Mouse (Mus musculus): Measurements from ENCODE around the gene Sorl1. TPM values are rescaled to one million over a fixed set of nuclear protein-coding genes. Genes with fewer than 3 reads are reported as not detected.

Sorl1 gene
- polyA plus RNA-seq (2011; ENCODE audit: insufficient read length, low read depth, missing spikeins), result 1.8 and 3.5 TPM in 2 replicates

DNA sequence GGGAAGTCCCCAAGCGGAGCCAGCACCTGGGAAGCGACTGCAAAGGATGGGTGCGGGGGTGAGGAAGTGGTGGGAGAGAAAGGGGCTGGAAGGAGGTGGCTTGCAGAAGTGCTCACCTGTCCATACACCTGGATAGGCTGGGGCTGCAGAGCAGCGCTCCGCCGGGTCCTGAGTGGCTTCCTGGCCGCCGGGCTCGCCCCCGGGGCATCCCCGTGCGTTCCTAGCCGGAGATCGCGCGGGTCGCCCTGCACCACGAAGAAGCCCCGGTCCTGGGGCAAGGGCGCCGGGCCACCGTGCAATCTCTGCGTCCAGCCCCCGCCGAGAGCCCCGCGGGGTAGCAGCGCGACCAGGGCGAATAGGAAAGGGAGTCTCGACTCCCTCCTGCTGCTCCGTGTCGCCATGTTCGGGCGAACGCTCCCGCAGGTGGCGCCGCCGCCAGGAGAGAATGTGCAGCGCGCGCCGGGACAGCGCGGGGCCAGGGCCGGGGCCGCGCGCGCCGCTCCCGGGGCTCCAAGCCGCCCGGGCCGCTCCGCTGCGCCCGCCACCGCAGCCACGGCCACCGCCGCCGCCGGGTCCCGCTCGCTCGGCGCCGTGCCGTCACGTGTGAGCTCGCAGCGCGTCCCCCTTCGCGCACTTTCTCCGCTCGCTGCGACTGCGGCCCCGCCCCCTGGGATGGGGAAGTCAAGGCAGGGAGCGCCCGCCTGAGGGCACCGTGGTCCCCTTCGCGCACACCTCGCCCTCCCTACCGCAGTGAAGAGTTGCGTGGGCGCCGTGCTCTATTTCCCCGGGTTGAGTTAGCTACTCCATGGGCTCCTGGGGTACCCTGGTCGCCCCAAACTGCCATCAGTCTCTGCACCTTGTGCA lies at the start of gene Sorl1:
Sorl1 (minus strand) TSS at position 585 of the 864 bp plus-strand sequence.
- TF ChIP-seq POLR2A (IDR thresholded peaks at IDR 0.05; ENCODE audit: low read depth, low read length), result no peak
- peak; percentile 49; the same call in 1 of the 2 replicates for TF ChIP-seq CTCF (IDR thresholded peaks at IDR 0.05; ENCODE audit: borderline replicate concordance, insufficient read depth, low read length)
- Histone ChIP-seq H3K4me1 (ENCODE audit: control insufficient read depth, insufficient read depth, low read length) (no peaks in the 10 kb centered on the region), H3K4me3 (ENCODE audit: insufficient read depth, low read length) (peak within 1 kb of the TSS; percentile 45), H3K27ac (ENCODE audit: insufficient read depth, low read length) (no peak within 1 kb of the TSS)

DNA sequence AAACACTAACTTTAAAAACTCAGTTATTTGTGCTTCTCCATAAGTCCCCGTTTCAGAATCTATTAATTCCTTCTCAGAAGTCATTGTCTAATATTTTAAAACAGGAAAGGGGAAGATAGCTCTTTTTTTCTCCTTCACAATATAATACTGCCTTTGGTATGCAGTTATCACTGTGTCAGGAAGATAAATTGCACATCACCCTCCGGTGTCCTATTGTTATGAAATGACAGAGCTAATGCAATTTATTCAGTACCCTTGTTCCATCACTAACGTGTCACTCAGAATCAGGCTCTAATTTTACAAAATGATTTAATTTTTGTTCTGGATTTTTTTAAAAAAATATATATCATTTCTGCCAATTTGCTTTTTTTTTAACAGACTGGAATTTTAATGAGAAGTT lies 49.7 kb upstream of the Sorl1 start:
- no peak overlapping the region for H3K27ac ChIP-seq (ENCODE audit: insufficient read depth, low read length)
- TF ChIP-seq CTCF (IDR thresholded peaks at IDR 0.05; ENCODE audit: borderline replicate concordance, insufficient read depth, low read length) (no peak), POLR2A (IDR thresholded peaks at IDR 0.05; ENCODE audit: low read depth, low read length) (no peak)
- H3K4me1 ChIP-seq (ENCODE audit: control insufficient read depth, insufficient read depth, low read length), result no peaks in the 10 kb centered on the region
- H3K4me3 ChIP-seq (ENCODE audit: insufficient read depth, low read length), result no peak overlapping the region

DNA sequence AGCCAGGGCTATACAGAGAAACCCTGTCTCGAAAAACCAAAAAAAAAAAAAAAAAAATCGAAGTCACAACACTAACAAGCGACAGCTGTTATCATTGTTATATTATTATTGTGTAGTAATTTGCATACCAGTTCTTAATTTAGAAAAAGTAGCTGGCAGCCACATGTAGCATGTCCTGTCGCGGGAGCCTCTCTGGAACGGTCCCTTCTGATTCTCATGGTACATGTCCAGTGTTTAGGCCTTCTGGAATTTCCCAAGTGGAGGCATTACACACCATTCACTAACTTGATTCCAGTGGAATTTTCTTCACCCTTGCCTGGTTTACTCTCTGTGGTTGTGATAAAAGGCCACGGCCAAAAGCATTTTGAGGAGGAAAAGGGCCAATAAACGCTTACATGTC lies 45.4 kb upstream of the Sorl1 start:
- no peak overlapping the region for H3K4me3 ChIP-seq (ENCODE audit: insufficient read depth, low read length)
- H3K4me1 ChIP-seq (ENCODE audit: control insufficient read depth, insufficient read depth, low read length), result no peaks in the 10 kb centered on the region
- TF ChIP-seq CTCF (IDR thresholded peaks at IDR 0.05; ENCODE audit: borderline replicate concordance, insufficient read depth, low read length), result no peak
- no peak for TF ChIP-seq POLR2A (IDR thresholded peaks at IDR 0.05; ENCODE audit: low read depth, low read length)
- H3K27ac ChIP-seq (ENCODE audit: insufficient read depth, low read length), result no peak overlapping the region

DNA sequence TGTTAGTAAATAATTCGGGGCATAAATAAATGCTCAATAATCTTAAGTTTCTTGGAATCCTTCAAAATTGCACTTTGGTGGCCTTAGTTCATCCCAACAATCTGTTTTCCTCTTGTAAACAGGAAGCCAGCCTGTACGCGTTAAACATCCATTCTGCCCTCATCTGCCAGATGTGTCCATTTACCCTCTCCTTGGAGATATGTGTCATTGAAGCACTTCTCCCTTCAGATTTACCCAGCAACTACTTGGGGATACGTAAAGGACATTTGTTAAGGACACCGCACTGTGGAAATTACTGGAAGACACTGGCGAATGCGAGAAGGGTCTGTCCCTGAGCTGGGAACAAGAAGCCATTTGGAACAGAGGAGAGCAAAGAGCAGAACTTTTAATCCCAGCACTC lies 44.9 kb upstream of the Sorl1 start:
- no peak for TF ChIP-seq POLR2A (IDR thresholded peaks at IDR 0.05; ENCODE audit: low read depth, low read length)
- TF ChIP-seq CTCF (IDR thresholded peaks at IDR 0.05; ENCODE audit: borderline replicate concordance, insufficient read depth, low read length), result no peak
- no peak overlapping the region for H3K27ac ChIP-seq (ENCODE audit: insufficient read depth, low read length)

DNA sequence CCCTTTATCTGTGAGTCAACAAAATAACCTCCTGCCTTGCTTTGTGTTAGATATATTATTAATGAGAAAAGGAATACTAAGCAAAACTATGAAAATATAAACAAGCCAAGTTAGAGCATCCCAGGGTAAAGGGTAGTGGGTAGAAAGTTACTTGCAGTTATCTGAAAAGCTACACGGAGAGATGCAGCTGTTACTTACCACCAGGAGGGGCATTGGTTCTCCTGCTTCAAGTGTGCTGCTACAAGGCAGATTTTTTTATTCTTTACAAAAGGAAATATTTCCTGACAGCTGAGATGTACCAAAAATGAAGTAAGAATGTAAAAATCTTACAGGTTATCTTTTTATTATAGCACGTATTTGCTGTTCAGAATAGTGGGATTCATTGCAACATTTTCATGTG lies 40.8 kb upstream of the Sorl1 start:
- H3K4me3 ChIP-seq (ENCODE audit: insufficient read depth, low read length), result no peak overlapping the region
- no peak overlapping the region for H3K27ac ChIP-seq (ENCODE audit: insufficient read depth, low read length)
- H3K4me1 ChIP-seq (ENCODE audit: control insufficient read depth, insufficient read depth, low read length), result no peaks in the 10 kb centered on the region
- no peak for TF ChIP-seq POLR2A (IDR thresholded peaks at IDR 0.05; ENCODE audit: low read depth, low read length)
- no peak for TF ChIP-seq CTCF (IDR thresholded peaks at IDR 0.05; ENCODE audit: borderline replicate concordance, insufficient read depth, low read length)

More for the DNA sequence above, 44.9 kb upstream of the Sorl1 start:
- no peak overlapping the region for H3K4me3 ChIP-seq (ENCODE audit: insufficient read depth, low read length)
- no peaks in the 10 kb centered on the region for H3K4me1 ChIP-seq (ENCODE audit: control insufficient read depth, insufficient read depth, low read length)

DNA sequence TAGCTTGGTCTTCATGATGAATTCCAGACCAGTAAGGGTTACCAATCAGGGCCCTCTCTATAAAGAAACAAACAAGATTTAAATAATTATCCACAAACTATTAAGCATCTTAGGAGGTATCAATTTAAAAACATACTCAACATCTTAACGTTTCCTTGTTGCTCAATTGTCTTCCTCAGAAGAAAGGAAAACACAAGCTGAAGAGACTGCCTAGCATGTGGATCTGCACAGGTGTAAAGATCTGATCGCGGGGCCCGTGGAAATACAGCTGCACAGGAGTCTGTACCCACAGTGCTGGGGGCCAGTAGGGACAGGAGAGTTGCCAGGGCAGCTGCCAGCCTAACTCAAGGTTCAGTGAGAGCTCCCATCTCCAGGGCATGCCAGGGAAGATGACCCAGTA lies 38.9 kb upstream of the Sorl1 start:
- H3K4me3 ChIP-seq (ENCODE audit: insufficient read depth, low read length), result no peak overlapping the region
- H3K4me1 ChIP-seq (ENCODE audit: control insufficient read depth, insufficient read depth, low read length), result no peaks in the 10 kb centered on the region
- TF ChIP-seq CTCF (IDR thresholded peaks at IDR 0.05; ENCODE audit: borderline replicate concordance, insufficient read depth, low read length) (no peak), POLR2A (IDR thresholded peaks at IDR 0.05; ENCODE audit: low read depth, low read length) (no peak)
- H3K27ac ChIP-seq (ENCODE audit: insufficient read depth, low read length), result no peak overlapping the region

DNA sequence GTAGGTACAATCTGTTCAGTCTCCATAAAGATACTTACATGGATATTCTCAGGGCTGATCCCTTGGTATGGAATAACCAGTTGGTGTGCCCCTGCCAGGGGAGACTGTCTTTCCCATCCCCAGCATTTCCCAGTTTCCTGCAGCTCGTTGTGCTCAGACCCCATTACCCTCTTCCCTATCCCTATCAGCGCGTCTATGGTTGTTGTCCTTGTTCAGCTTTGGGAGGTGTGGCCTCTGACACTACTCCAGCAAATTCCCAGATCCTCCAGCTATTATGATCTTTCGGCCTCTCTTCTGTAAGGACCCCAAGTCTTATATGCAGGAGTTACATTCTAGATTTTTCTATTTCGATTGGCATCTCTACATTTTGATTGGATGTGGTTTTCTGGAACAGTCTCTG lies 35.3 kb upstream of the Sorl1 start:
- Histone ChIP-seq H3K27ac (ENCODE audit: insufficient read depth, low read length) (no peak overlapping the region), H3K4me3 (ENCODE audit: insufficient read depth, low read length) (no peak overlapping the region), H3K4me1 (ENCODE audit: control insufficient read depth, insufficient read depth, low read length) (no peaks in the 10 kb centered on the region)
- no peak for TF ChIP-seq CTCF (IDR thresholded peaks at IDR 0.05; ENCODE audit: borderline replicate concordance, insufficient read depth, low read length)
- no peak for TF ChIP-seq POLR2A (IDR thresholded peaks at IDR 0.05; ENCODE audit: low read depth, low read length)

DNA sequence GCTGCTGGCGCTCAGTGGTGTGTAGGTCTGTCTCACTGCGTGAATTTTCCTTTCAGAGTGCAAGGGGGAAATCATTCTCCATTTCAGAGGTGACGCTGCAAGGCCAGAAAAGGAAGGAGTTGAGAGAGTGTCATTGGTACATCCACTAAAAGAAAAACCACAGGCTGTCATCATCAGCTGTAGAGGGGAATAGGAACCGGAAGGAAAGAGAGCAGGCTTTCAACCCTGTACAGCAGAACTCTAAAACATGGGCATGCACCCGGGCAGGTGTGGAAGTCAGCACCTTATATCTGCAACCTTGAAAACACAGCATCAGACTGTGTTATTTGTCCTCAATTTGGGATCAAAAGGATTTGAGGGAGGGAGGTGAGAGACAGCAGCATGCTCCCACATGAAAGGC lies 34.6 kb upstream of the Sorl1 start:
- Histone ChIP-seq H3K4me3 (ENCODE audit: insufficient read depth, low read length) (no peak overlapping the region), H3K4me1 (ENCODE audit: control insufficient read depth, insufficient read depth, low read length) (no peaks in the 10 kb centered on the region), H3K27ac (ENCODE audit: insufficient read depth, low read length) (no peak overlapping the region)
- no peak for TF ChIP-seq CTCF (IDR thresholded peaks at IDR 0.05; ENCODE audit: borderline replicate concordance, insufficient read depth, low read length)

DNA sequence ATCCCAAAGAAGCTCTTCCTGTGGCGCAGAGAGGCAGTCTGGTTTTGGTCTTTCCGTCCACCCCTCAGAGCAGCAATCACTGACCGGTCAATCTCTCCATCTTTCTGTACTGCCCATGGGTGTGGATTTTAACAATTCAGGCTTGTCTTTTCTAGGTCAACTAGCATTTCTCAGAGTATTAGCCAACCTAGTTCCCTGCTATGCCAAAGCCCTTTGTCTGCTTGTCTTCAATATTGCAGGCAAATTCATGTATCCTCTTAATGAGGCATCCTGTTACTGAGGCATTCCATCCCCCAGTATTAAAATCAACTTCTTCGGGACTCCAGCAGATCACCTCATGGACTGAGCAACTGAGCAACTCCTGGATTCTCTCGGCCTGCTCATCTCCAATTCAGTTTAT lies 33.9 kb upstream of the Sorl1 start:
- H3K4me3 ChIP-seq (ENCODE audit: insufficient read depth, low read length), result no peak overlapping the region
- no peaks in the 10 kb centered on the region for H3K4me1 ChIP-seq (ENCODE audit: control insufficient read depth, insufficient read depth, low read length)
- no peak for TF ChIP-seq CTCF (IDR thresholded peaks at IDR 0.05; ENCODE audit: borderline replicate concordance, insufficient read depth, low read length)
- no peak for TF ChIP-seq POLR2A (IDR thresholded peaks at IDR 0.05; ENCODE audit: low read depth, low read length)
- H3K27ac ChIP-seq (ENCODE audit: insufficient read depth, low read length), result no peak overlapping the region

DNA sequence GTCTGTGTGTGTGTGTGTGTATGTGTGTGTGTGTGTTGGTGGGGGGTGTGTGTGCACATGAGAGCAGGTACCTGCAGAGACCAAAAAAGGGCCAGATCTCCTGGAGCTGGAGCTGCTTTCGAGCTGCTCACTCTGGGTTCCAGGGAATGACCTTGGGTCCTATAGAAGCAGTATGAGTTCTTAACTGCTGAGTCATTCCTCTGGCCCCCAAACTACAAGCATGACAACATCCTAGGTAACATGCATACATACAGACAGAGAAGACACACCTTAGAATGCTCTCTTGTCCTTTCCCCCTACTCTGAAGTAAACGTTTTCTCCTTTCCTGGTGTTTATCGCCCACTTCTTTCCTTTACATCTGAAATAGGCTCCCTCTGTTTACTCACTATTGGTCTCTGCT lies 32.5 kb upstream of the Sorl1 start:
- Histone ChIP-seq H3K27ac (ENCODE audit: insufficient read depth, low read length) (no peak overlapping the region), H3K4me1 (ENCODE audit: control insufficient read depth, insufficient read depth, low read length) (no peaks in the 10 kb centered on the region), H3K4me3 (ENCODE audit: insufficient read depth, low read length) (no peak overlapping the region)
- TF ChIP-seq CTCF (IDR thresholded peaks at IDR 0.05; ENCODE audit: borderline replicate concordance, insufficient read depth, low read length) (no peak), POLR2A (IDR thresholded peaks at IDR 0.05; ENCODE audit: low read depth, low read length) (no peak)
